Mouse (Mus musculus): Measurements from ENCODE around the gene Wwc1.
"Not testable (repeated sequence)": the region's sequence is repeated elsewhere in the genome, so short reads cannot be mapped to it uniquely, and the experiment has no call there.

Gene Wwc1

GRCm38 (mm10) chr11:35837156-35838126 is 142.9 kb downstream of the Wwc1 start:
- DNase-seq (ENCODE audit: low read depth, low spot score) = no peak

- peak; percentile 97 for DNase-seq (ENCODE audit: low read depth, low spot score)
These were observed 146.1 kb downstream of the Wwc1 start, which contains the start of gene Rars for GRCm38 (mm10) chr11:35834022-35834760. Rars (minus strand) TSS chr11:35834506.

GRCm38 (mm10) chr11:35833270-35833669 is 147.1 kb downstream of the Wwc1 start:
- no peak for DNase-seq (ENCODE audit: low read depth, low spot score)

- peak; percentile 20 for DNase-seq (ENCODE audit: low read depth, low spot score)
These were observed 148.2 kb downstream of the Wwc1 start for GRCm38 (mm10) chr11:35832139-35832538.

DNA sequence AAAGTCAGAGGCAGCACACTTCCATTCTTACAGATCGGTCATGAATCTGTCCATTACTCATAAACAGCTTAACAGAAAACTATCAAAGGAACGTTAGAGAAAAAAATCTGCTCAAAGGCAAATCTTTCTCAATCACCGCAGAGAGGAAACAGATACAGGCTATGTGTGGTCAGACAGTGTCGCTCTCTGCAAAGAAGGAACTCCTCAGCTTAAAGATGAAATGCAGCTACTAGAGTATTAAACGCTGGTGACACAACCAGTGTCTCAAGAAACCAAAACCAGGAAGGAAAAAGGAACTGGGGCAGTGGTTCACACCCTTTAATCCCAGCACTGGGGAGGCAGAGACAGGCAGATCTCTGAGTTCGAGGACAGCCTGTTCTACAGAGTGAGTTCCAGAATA is 152.6 kb downstream of the Wwc1 start:
- DNase-seq (ENCODE audit: low read depth, low spot score) = no peak

DNA sequence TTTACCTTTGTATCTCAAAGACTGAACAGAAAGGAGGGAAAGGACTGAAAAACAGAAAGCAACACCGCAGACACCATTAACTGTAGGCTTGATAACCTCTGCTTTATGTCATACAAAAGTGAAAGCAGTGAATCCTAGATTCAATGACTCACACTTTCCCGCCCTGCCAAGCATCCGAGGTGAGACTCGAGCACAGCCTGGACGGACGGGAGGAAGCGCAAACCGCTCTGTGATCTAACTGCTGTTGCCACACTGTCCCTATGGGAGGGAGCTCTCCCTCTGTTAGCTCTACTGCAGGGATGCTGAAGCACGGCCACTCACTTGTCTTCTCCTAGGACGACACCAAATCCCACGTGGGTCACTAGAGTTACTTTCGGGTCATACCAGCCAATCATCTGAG is 164.0 kb downstream of the Wwc1 start:
- no peak for DNase-seq (ENCODE audit: low read depth, low spot score)

GRCm38 (mm10) chr11:35811458-35811857 is 168.9 kb downstream of the Wwc1 start:
- no peak for DNase-seq (ENCODE audit: low read depth, low spot score)

DNA sequence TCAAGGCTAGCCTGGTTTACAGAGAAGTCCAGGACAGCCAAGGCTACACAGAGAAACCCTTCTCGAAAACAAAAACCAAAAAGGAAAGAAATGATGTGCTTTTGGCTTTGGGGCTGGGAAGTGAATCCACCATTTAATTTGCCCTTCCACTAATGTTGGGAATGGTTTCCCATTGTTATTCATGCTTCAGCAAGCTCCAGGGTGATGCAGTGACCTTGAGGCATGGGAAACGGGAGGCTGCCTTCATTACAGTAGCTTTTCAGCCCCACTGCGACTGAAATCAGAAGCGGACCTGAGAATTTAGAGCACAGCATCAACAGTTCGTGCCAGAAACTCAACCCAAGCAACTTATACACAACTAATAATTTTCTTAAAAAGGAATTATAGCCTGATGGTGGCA is 179.0 kb downstream of the Wwc1 start:
- DNase-seq (ENCODE audit: low read depth, low spot score) = no peak

DNA sequence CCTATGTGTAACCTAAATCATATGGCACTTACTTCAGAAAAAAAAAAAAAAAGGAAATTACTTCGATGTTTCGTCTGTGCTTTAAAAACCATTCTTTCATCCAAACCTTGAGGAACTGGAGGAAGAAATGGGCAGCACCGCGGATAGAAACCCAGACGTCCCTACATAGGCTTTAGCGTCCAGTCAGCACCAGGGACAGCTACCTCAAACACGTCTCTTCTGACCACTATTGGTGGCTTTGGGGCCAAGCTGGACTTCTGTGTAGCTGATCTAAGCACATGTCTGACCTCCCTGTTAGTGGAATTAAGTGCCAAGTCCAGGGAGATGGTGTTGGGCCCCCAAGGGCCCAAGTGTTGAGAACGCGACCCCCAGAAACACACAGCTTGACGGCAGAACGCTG is 181.5 kb downstream of the Wwc1 start, which contains the start of gene Fbll1:
Gene Fbll1, minus strand, starts transcription at position 11 of the 400 bp plus-strand sequence.
- peak; percentile 47 for DNase-seq (ENCODE audit: low read depth, low spot score)

DNA sequence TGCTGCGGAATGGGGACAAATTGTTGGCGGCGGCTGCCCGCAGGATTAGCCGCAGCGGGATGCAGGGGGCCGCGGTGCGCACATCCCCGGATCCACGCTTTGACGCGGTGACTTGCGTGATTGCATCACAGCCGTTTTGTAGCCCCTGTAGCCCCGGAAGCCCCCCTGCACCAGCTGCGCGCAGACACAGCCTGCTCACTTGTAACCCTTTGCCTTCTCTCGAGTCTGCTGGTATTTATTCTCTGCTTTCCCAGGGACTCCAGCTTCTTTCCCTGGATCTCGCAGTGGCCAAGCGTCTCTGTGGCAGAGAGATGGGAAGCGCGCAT is 181.9 kb downstream of the Wwc1 start:
- DNase-seq (ENCODE audit: low read depth, low spot score) = peak; percentile 94

DNA sequence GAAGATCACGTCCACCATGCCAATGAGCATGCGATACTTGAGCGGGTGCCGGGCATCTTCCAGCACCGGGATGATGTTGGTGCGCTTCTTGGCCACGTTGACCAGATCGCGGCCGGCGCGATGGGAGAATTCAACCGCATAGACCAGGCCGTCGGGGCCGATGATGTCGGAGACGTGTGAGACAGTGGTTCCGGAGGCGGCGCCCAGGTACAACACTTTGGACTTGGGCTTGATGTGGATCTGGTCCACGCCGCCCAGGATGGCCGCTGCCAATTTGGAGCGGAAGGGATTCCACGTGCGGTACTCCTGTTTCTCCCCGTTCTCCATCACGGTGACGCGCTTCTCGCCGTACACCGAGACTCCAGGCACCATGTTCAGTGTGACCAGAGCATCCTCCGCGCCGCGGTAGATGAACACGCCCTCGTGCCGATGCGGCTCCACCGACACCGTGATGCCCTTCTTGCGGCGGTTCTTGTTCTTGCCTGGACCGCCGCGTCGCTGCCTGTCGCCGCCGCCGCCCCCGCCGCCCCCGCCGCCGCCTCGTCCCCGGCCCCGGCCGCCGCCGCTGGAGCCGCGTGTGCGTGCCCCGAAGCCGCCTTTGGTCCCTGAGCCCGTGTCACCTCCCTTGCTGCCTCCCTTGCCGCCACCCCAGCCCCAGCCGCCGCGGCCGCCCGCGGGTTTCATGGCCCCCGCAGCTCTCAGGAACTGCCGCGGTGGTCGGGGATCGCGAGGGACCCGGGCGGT is 182.4 kb downstream of the Wwc1 start:
- DNase-seq (ENCODE audit: low read depth, low spot score) = peak; percentile 66

- not testable (repeated sequence) for DNase-seq (ENCODE audit: low read depth, low spot score)
These were observed 187.5 kb downstream of the Wwc1 start for GRCm38 (mm10) chr11:35792800-35793199.

DNA sequence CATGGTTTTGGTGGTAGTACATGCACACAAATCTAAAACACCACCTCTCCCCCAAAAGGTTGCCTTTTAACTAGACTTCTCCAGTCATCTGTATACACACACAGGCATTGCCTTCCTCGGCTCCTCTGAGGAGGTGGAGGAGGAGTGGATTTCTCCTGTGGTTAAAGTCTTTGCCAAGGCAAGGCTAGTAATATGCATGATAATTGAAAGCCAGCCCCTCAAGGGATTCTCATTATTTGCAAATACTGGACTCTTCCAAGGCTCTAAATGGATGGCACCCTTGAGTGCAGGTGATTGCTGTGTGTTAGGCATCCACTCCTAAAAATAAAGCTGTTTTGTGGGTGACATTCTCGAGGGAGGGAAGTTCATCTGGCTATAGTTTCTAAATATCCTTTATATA is 191.9 kb downstream of the Wwc1 start:
- DNase-seq (ENCODE audit: low read depth, low spot score) = no peak

All from brain, adult 2 months (tissue).